Mouse (Mus musculus) left cerebral cortex, postnatal 14 days (tissue): ENCODE data around the gene Pus1. TPM values are rescaled to one million over a fixed set of nuclear protein-coding genes. Genes with fewer than 3 reads are reported as not detected.
"Not testable (repeated sequence)": the region's sequence is repeated elsewhere in the genome, so short reads cannot be mapped to it uniquely, and the experiment has no call there.

Experiments used
- DNase-seq, 2 experiments: peaks; one replicate each; pipeline ENCODE4 v3.0.0; 2021 to 2022; ENCODE audit warnings: low spot score in 2 of 2, mixed read lengths in 1 of 2
- intact Hi-C: fragments of 180-260 bp; cut with DNase I; formaldehyde crosslinking; loops from one replicate; pipeline ENCODE4 v1.15.1; 2025
- total RNA-seq, 2 experiments: library from RNA; stranded (reverse); gene quantifications; 2 replicates each; pipeline ENCODE4 v1.2.3; 2021

The Pus1 gene
- total RNA-seq, 2 experiments from 2014 or later: 18.3 to 21.2 TPM

DNA sequence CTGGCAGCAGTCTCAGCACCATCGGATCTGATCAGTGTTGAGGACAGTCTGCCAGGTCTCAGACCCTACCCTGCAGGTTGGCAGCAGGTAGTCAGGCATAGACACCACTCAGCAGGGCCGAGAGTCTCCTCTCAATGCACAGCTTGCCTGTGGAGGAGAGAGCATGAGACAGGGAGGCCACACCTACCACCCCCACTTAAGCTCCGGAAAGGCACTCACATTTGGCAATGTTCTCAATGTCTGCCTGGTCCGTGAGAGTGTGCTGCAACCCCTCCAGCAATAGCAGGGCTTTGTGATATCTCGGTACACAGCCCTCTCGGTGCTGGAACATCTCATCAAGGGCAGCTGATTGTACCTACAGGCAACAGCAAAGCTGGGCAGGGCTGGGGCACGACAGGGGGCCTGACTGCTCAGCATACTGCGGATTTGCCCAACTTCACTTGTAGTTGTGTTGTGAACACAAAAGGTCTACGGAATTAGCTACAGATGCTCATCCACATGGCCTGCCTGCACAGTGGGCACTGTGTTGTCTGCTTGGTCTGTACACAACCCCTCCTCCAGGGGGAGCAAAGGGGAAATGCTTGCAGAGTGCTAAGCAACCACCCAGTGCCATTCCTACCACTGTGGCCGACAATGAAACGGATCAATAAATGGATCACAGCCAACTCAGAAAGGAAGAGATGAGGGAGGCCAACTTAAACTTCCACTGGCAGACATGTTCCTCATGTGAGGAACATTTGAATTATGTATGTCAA, 5.8 kb upstream of the Pus1 start:
- intact Hi-C loops: no loop called here

GRCm38 (mm10) chr5:110783150-110783549, 2.7 kb upstream of the Pus1 start:
- intact Hi-C loops: no loop called here
- no peak for DNase-seq

More for the DNA sequence above, 5.8 kb upstream of the Pus1 start:
- peak; percentile 31 to 52 for DNase-seq

DNA sequence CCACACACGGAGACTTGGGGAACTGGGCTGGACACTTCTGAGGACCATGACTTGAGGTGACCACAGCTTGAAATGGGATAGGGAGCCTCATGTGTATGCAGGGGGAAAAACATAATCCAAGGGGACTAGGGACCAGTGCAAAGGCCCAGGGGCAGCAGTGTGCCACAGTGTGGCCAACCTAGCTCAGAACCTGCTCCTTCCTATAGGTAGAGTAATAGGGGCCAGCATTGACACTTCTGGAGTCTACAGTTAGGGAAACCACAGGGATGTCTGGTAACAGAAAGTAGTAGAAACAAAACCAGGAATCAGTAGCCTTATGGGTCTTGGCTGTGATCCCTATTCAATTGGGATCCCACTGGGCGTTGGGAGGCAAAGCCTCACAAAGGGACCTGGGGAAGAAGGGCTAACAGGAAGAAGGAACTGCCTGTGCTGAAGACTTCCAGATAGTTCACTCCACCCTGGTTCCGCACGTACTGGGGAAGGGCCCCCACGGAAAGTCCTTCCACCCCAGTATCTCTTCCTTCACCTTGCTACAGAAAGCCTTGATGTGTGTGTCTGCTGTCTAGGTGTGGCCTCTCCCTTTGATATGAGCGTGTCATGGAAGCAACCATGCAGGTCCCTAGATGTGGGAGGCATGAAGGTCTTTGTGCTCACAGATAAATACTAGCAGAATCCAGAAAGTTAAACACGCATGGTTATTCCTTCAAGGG, 1.2 kb upstream of the Pus1 start:
- DNase-seq: no peak
- intact Hi-C loops: no loop called here

DNA sequence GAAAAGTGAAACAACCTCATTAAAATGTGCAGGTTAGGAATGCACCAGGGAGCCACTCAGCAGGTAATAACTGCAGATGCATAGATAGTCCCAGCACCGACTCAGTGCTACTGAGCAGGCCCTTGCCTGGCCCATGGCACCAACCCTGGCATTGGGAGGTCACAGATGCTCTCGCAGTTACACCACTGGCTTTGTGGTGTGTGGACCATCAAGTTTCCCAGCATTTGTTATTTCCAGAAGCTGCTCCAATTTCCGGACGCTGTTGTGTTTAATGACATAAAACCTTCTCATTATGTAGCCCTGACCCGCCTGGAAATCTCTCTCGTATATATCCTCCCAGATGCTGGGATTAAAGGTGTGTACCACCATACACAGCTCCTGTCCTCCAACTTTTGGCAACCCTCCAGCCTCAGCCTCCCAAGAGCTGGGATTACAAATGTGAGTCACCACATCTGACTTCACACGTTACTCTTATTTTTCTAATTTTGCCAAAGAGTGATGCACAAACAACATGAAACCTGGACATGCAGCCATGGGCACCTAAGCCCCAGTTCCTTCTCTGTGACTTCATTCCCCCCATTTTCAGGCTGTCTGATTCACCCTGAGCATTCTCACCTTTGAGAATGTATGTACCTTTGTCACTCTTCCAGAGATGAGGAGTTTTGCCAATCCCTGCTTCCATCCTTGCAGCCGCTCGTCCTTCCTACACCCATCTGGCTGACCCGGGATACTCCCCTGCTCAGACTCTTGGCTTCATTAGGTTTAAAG, 486 bp upstream of the Pus1 start:
- peak in 1 of 2 experiments; percentile 30 for DNase-seq
- intact Hi-C loops: no loop called here

DNA sequence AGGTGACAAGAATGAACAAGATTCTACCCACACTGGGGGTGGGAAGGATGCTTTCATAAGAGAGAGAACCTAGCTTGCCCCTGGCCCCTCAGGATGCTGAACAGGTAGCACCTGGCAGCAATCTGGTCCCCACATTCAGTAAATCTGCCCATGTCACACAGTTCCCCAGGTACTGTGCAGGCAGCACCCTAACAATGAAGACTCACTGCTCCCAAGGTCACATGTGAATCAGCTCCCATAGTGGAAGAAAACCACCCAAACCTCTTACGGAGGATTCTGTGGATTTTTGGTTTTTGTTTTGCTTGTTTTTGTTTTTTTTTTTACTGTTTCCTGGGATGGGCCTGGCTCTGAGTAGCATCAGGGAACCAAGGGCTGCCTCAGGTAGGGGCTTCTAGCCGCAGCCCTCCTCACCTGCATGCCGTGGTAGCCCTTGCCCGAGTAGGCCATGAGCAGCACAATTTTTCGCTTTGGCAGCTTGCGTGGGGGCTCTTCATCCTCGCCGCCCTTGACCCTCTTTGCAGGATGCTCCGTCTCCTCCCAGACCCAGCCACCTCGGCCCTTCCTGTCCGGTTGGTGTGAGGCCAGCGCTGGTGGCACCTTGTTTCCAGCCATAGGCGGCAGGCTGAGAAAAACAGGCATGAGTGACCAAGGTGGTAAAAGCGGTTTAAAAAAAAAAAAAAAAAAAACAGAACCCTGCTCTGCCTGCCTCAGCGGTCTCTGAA, 1.0 kb downstream of the Pus1 start:
- intact Hi-C loops: no loop called here
- no peak for DNase-seq

- DNase-seq: no peak
- intact Hi-C loops: no loop called here
These were observed 2.2 kb downstream of the Pus1 start for GRCm38 (mm10) chr5:110778263-110778662.

GRCm38 (mm10) chr5:110776141-110776540, 4.3 kb downstream of the Pus1 start:
- intact Hi-C loops: no loop called here

DNA sequence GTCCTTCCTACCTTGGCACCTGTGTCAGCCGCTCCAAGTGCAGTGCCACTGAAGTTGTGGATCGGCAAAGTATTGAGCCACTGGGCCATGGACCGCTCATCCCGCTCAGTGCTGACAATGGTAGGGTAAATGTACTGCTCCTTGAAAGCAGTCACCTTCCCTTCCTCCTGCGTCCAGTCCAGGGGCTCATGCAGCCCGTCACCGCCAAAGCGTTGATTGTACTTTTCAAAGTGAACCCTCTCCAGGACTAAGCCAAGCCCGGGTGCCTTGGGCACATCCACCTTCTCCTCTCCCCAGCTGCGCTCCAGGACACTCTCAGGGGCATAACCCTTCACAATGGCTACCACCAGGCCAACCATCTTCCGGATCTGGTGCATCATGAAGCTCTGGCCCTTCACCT, 5.9 kb downstream of the Pus1 start:
- no peak for DNase-seq
- intact Hi-C loops: no loop called here

More at GRCm38 (mm10) chr5:110776141-110776540, 4.3 kb downstream of the Pus1 start:
- no peak for DNase-seq

- intact Hi-C loops, DNase-seq: not testable (repeated sequence)
These were observed 7.5 kb downstream of the Pus1 start for GRCm38 (mm10) chr5:110772945-110773344.

DNA sequence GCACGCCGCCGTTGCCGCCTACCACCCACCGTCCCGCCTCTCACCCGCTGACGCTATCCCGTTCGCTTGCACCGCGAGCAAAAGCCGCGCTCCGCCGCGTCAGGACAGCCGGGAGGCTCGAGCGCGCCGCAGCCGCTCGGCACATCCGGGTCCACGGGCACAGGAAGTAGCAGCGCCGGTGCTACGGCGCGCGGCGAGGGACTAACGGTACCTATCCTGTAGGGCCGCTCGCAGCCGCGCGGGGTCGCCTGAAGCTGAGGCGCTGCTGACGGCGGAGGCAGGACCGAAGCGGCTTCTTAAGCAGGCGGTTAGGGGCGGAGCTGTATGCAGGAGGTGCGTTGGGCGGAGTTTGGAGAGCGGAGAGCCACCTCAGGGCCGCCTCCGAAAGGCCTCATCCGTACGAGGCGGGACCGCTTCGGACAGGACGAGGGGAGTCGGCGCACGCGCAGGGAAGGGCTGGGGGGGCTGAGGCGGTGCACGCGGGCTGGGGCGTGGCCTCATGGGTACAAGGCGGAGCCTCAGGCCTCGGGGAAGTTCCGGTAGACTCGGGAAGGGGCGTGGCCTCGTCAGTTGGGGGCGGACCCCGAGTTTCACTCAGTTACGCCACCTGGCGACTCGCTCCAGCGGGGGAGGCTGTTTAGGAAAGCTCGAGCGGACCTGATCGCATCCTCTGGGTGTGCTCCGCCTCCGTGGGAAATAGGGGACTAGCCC, 9.9 kb downstream of the Pus1 start, which contains the start of gene Ep400:
TSS of gene Ep400 (minus strand) at position 270 of the 711 bp plus-strand sequence.
- intact Hi-C loops: no loop called here

GRCm38 (mm10) chr5:110770031-110770445, 10.4 kb downstream of the Pus1 start:
- peak in 1 of 2 experiments; percentile 40 for DNase-seq
- intact Hi-C loops: no loop called here

More for the DNA sequence above, 9.9 kb downstream of the Pus1 start, which contains the start of gene Ep400:
- DNase-seq: peak; percentile 99

DNA sequence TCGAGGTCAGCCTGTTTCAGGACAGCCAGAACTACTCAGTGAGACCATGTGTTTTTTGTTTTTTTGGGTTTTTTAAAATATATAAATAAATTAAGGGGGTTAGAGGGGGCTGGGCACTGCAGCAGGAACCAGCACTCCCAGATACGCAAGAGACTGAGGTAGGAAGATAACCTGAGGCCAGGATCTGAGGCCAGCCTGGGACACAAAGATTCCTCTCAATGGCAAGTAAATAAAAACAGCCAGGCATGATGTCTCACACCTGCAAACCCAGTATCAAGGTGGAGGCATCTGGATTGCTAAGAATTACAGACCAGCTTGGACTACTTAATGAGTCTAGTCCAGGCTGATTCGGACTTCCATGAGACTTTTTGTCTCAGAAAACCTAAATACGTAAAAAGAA, 11.2 kb downstream of the Pus1 start:
- intact Hi-C loops: no loop called here
- DNase-seq: no peak

DNA sequence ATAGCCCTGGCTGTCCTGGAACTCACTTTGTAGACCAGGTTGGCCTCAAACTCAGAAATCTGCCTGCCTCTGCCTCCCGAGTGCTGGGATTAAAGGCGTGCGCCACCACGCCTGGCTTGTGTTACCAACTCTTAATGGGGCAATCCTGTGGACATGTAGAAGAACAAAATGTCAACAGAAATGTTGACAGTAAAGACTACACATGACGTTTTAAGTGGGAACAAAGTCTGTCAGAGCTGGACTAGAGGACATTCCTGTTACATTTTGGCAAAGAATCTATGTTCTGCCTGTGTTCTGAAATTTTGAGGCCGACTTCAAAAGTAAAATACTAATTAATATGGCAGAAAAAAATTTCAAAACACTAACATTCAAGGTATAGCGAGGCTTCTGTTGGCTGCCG, 16.6 kb downstream of the Pus1 start:
- intact Hi-C loops: no loop called here
- no peak for DNase-seq

DNA sequence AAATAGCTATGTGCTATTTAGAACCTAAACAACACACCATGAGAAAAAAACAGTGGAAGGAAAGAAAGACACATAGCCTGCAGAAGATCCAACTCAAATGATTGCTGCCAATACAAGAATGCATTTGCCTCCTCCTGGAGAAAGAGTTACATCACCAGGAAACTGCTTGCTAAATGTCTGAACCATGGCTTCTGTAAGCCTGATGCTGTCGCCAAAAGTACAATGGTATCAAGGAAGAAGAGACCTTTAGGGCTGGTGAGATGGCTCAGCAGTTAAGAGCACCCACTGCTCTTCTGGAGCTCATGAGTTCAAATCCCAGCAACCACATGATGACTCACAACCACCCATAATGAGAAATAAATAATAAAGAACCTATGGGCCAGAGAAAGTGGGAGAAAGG, 35.4 kb downstream of the Pus1 start:
- intact Hi-C loops: no loop called here
- DNase-seq: no peak

GRCm38 (mm10) chr5:110739496-110740275, 40.8 kb downstream of the Pus1 start:
- intact Hi-C loops: no loop called here
- no peak for DNase-seq

- DNase-seq: no peak
- intact Hi-C loops: no loop called here
These were observed 44.9 kb downstream of the Pus1 start for GRCm38 (mm10) chr5:110735606-110736005.

GRCm38 (mm10) chr5:110733231-110733823, 47.1 kb downstream of the Pus1 start:
- no peak for DNase-seq
- intact Hi-C loops: no loop called here

GRCm38 (mm10) chr5:110731227-110731626, 49.2 kb downstream of the Pus1 start:
- peak in 1 of 2 experiments; percentile 14 for DNase-seq
- intact Hi-C loops: no loop called here
